Mouse (Mus musculus): ENCODE data around the gene Lsg1. TPM values are rescaled to one million over a fixed set of nuclear protein-coding genes. Genes with fewer than 3 reads are reported as not detected.

The Lsg1 gene
- polyA plus RNA-seq, 1 experiment from 2014 or later: 56.2 TPM

- H3K9ac ChIP-seq (replicated peaks): peak overlapping the region; percentile 34
- H3K27ac ChIP-seq (replicated peaks): peak overlapping the region; percentile 61
- H3K4me3 ChIP-seq: peak overlapping the region; percentile 22
- no peaks in the 10 kb centered on the region for H3K36me3 ChIP-seq
- H3K9me3 ChIP-seq: no peaks in the 10 kb centered on the region
- 9% methylated on average over 16 of the region's 16 CpGs for WGBS
- ATAC-seq (replicated peaks): peak; percentile 52
- peaks cover 21% of the 10 kb centered on the region for H3K27me3 ChIP-seq
- peaks cover 56% of the 10 kb centered on the region for H3K4me1 ChIP-seq
- H3K4me2 ChIP-seq (replicated peaks): peak overlapping the region; percentile 39
These were observed 9.7 kb upstream of the Lsg1 start for GRCm38 (mm10) chr16:30596959-30597681.

GRCm38 (mm10) chr16:30595835-30596557 lies 8.6 kb upstream of the Lsg1 start:
- 21% methylated on average over 14 of the region's 14 CpGs for WGBS
- H3K4me3 ChIP-seq: no peak overlapping the region
- H3K4me2 ChIP-seq (replicated peaks): no peak overlapping the region
- no peaks in the 10 kb centered on the region for H3K36me3 ChIP-seq
- ATAC-seq (replicated peaks): peak; percentile 60
- H3K27me3 ChIP-seq: peaks cover 13% of the 10 kb centered on the region
- no peaks in the 10 kb centered on the region for H3K9me3 ChIP-seq
- H3K4me1 ChIP-seq: peaks cover 45% of the 10 kb centered on the region
- peak overlapping the region; percentile 61 for H3K27ac ChIP-seq (replicated peaks)
- no peak overlapping the region for H3K9ac ChIP-seq (replicated peaks)

GRCm38 (mm10) chr16:30595356-30595755 lies 8.0 kb upstream of the Lsg1 start:
- H3K4me1 ChIP-seq: peaks cover 38% of the 10 kb centered on the region
- no peaks in the 10 kb centered on the region for H3K9me3 ChIP-seq
- H3K9ac ChIP-seq (replicated peaks): no peak overlapping the region
- H3K4me2 ChIP-seq (replicated peaks): no peak overlapping the region
- no peak overlapping the region for H3K4me3 ChIP-seq
- H3K36me3 ChIP-seq: no peaks in the 10 kb centered on the region
- no peak for ATAC-seq (replicated peaks)
- 40% methylated on average over 3 of the region's 3 CpGs for WGBS
- no peak overlapping the region for H3K27ac ChIP-seq (replicated peaks)
- peaks cover 14% of the 10 kb centered on the region for H3K27me3 ChIP-seq

GRCm38 (mm10) chr16:30591990-30592389 lies 4.6 kb upstream of the Lsg1 start:
- H3K36me3 ChIP-seq: no peaks in the 10 kb centered on the region
- peaks cover 7% of the 10 kb centered on the region for H3K27me3 ChIP-seq
- no peak overlapping the region for H3K27ac ChIP-seq (replicated peaks)
- no peaks in the 10 kb centered on the region for H3K9me3 ChIP-seq
- ATAC-seq (replicated peaks): no peak
- peaks cover 21% of the 10 kb centered on the region for H3K4me1 ChIP-seq
- WGBS: 43% methylated on average over 3 of the region's 3 CpGs
- H3K9ac ChIP-seq (replicated peaks): no peak overlapping the region
- no peak overlapping the region for H3K4me3 ChIP-seq
- no peak overlapping the region for H3K4me2 ChIP-seq (replicated peaks)

- Histone ChIP-seq H3K4me3 (no peak overlapping the region), H3K27me3 (peaks cover 7% of the 10 kb centered on the region), H3K36me3 (no peaks in the 10 kb centered on the region), H3K27ac (replicated peaks) (no peak overlapping the region), H3K4me1 (peaks cover 21% of the 10 kb centered on the region), H3K9me3 (no peaks in the 10 kb centered on the region), H3K9ac (replicated peaks) (no peak overlapping the region), H3K4me2 (replicated peaks) (no peak overlapping the region)
- no peak for ATAC-seq (replicated peaks)
- 47% methylated on average over 7 of the region's 7 CpGs for WGBS
These were observed 3.1 kb upstream of the Lsg1 start for GRCm38 (mm10) chr16:30590264-30591209.

- Histone ChIP-seq H3K9me3 (no peaks in the 10 kb centered on the region), H3K4me3 (peak overlapping the region; percentile 76), H3K27ac (replicated peaks) (peak overlapping the region; percentile 76), H3K4me1 (peaks cover 17% of the 10 kb centered on the region), H3K9ac (replicated peaks) (peak overlapping the region; percentile 67), H3K27me3 (peaks cover 6% of the 10 kb centered on the region), H3K4me2 (replicated peaks) (peak overlapping the region; percentile 63), H3K36me3 (peaks cover 31% of the 10 kb centered on the region)
- no peak; the same call in 1 of the 2 replicates for ATAC-seq (replicated peaks)
- WGBS: 3% methylated on average over 19 of the region's 19 CpGs
These were observed 378 bp downstream of the Lsg1 start for GRCm38 (mm10) chr16:30586935-30587493.

GRCm38 (mm10) chr16:30580765-30581164 lies 6.6 kb downstream of the Lsg1 start:
- ATAC-seq (replicated peaks): no peak
- WGBS: 93% methylated on average over 5 of the region's 5 CpGs

GRCm38 (mm10) chr16:30576392-30576791 lies 11.0 kb downstream of the Lsg1 start:
- Histone ChIP-seq H3K36me3 (peaks cover 89% of the 10 kb centered on the region), H3K9me3 (no peaks in the 10 kb centered on the region), H3K4me1 (no peaks in the 10 kb centered on the region), H3K4me3 (no peak overlapping the region), H3K9ac (replicated peaks) (no peak overlapping the region), H3K4me2 (replicated peaks) (no peak overlapping the region), H3K27ac (replicated peaks) (no peak overlapping the region), H3K27me3 (no peaks in the 10 kb centered on the region)
- no peak for ATAC-seq (replicated peaks)
- WGBS: 77% methylated on average over 1 of the region's 1 CpGs

More at GRCm38 (mm10) chr16:30580765-30581164, 6.6 kb downstream of the Lsg1 start:
- no peak overlapping the region for H3K27ac ChIP-seq (replicated peaks)
- H3K9me3 ChIP-seq: no peaks in the 10 kb centered on the region
- no peaks in the 10 kb centered on the region for H3K27me3 ChIP-seq
- peaks cover 2% of the 10 kb centered on the region; the same call in 1 of the 2 replicates for H3K4me1 ChIP-seq
- H3K4me2 ChIP-seq (replicated peaks): no peak overlapping the region
- no peak overlapping the region for H3K4me3 ChIP-seq
- peaks cover 92% of the 10 kb centered on the region for H3K36me3 ChIP-seq
- no peak overlapping the region for H3K9ac ChIP-seq (replicated peaks)

- no peak for ATAC-seq (replicated peaks)
- peaks cover 89% of the 10 kb centered on the region for H3K36me3 ChIP-seq
These were observed 11.6 kb downstream of the Lsg1 start for GRCm38 (mm10) chr16:30575815-30576214.

GRCm38 (mm10) chr16:30572239-30572638 lies 15.2 kb downstream of the Lsg1 start:
- no peak for ATAC-seq (replicated peaks)
- Histone ChIP-seq H3K27ac (replicated peaks) (no peak overlapping the region), H3K4me3 (no peak overlapping the region), H3K9ac (replicated peaks) (no peak overlapping the region), H3K36me3 (peaks cover 89% of the 10 kb centered on the region), H3K9me3 (no peaks in the 10 kb centered on the region), H3K27me3 (no peaks in the 10 kb centered on the region), H3K4me2 (replicated peaks) (no peak overlapping the region), H3K4me1 (no peaks in the 10 kb centered on the region)
- 23% methylated on average over 4 of the region's 4 CpGs for WGBS

More at GRCm38 (mm10) chr16:30575815-30576214, 11.6 kb downstream of the Lsg1 start:
- Histone ChIP-seq H3K9me3 (no peaks in the 10 kb centered on the region), H3K4me3 (no peak overlapping the region), H3K4me2 (replicated peaks) (no peak overlapping the region), H3K9ac (replicated peaks) (no peak overlapping the region), H3K27ac (replicated peaks) (no peak overlapping the region), H3K4me1 (no peaks in the 10 kb centered on the region), H3K27me3 (no peaks in the 10 kb centered on the region)
- WGBS: 84% methylated on average over 7 of the region's 7 CpGs

- no peak for ATAC-seq (replicated peaks)
- Histone ChIP-seq H3K27ac (replicated peaks) (no peak overlapping the region), H3K4me2 (replicated peaks) (no peak overlapping the region), H3K4me1 (no peaks in the 10 kb centered on the region), H3K36me3 (peaks cover 87% of the 10 kb centered on the region), H3K9me3 (no peaks in the 10 kb centered on the region), H3K4me3 (no peak overlapping the region), H3K27me3 (no peaks in the 10 kb centered on the region), H3K9ac (replicated peaks) (no peak overlapping the region)
- WGBS: 93% methylated on average over 5 of the region's 5 CpGs
These were observed 16.0 kb downstream of the Lsg1 start for GRCm38 (mm10) chr16:30571378-30571777.

Data from forebrain, embryonic 15.5 days (tissue).